Mouse (Mus musculus) hindbrain, embryonic 11.5 days (tissue): ENCODE results near the gene Rab3a. TPM values are rescaled to one million over a fixed set of nuclear protein-coding genes. Genes with fewer than 3 reads are reported as not detected.

Source experiments
- polyA plus RNA-seq: library from polyadenylated mRNA; unstranded; fragments of >200 nt; fragmentation: Nextera tagmentation; extraction: Ambion mirVana; gene quantifications from 2 replicates; pipeline ENCODE4 v1.2.1, GENCODE M21; 2014

The Rab3a gene
- polyA plus RNA-seq, 1 experiment from 2014 or later = 91.5 TPM

Other genes with a start within 250 kb of the Rab3a start
- 129 and 136 TPM in 2 replicates for gene Rex1bd, start 247.9 kb upstream of the Rab3a start, polyA plus RNA-seq
- 814 and 839 TPM in 2 replicates for gene Uba52, start 243.9 kb upstream of the Rab3a start, polyA plus RNA-seq
- gene Fkbp8, start 227.0 kb upstream of the Rab3a start, polyA plus RNA-seq = 226 and 243 TPM in 2 replicates
- 48.3 and 52.6 TPM in 2 replicates for gene Kxd1, start 226.7 kb upstream of the Rab3a start, polyA plus RNA-seq
- 15.4 and 16.5 TPM in 2 replicates for gene Ell, start 215.2 kb upstream of the Rab3a start, polyA plus RNA-seq
- gene Isyna1, start 160.3 kb upstream of the Rab3a start, polyA plus RNA-seq = 57.9 and 65.1 TPM in 2 replicates
- gene Ssbp4, start 145.8 kb upstream of the Rab3a start, polyA plus RNA-seq = 126 and 129 TPM in 2 replicates
- 0.85 and 0.97 TPM in 2 replicates for gene Lrrc25, start 138.5 kb upstream of the Rab3a start, polyA plus RNA-seq
- not detected in 2 replicates for gene Gdf15, start 122.2 kb upstream of the Rab3a start, polyA plus RNA-seq
- gene Pgpep1, start 94.3 kb upstream of the Rab3a start, polyA plus RNA-seq = 170 TPM in 2 replicates
- gene Lsm4, start 81.4 kb upstream of the Rab3a start, polyA plus RNA-seq = 282 and 299 TPM in 2 replicates
- 126 and 137 TPM in 2 replicates for gene Jund, start 55.7 kb upstream of the Rab3a start, polyA plus RNA-seq
- gene Iqcn, start 51.2 kb upstream of the Rab3a start, polyA plus RNA-seq = 0.03 and 0.14 TPM in 2 replicates
- gene Gm3336, start 36.1 kb upstream of the Rab3a start, polyA plus RNA-seq = not detected in 2 replicates
- 0.09 TPM in 1 of 2 replicates, not detected in the other for gene Pde4c, start 31.0 kb upstream of the Rab3a start, polyA plus RNA-seq
- gene Mpv17l2, start 6.3 kb downstream of the Rab3a start, polyA plus RNA-seq = 38.7 and 40.6 TPM in 2 replicates
- 31.5 and 36.5 TPM in 2 replicates for gene Pik3r2, start 22.0 kb downstream of the Rab3a start, polyA plus RNA-seq
- 11.2 and 12.3 TPM in 2 replicates for gene Mast3, start 50.4 kb downstream of the Rab3a start, polyA plus RNA-seq
- 0.08 TPM in 1 of 2 replicates, not detected in the other for gene Il12rb1, start 53.8 kb downstream of the Rab3a start, polyA plus RNA-seq
- 9.9 and 10.3 TPM in 2 replicates for gene Arrdc2, start 85.0 kb downstream of the Rab3a start, polyA plus RNA-seq
- gene Kcnn1, start 108.6 kb downstream of the Rab3a start, polyA plus RNA-seq = 10.7 and 12.2 TPM in 2 replicates
- gene Ccdc124, start 119.3 kb downstream of the Rab3a start, polyA plus RNA-seq = 162 and 173 TPM in 2 replicates
- 0.47 and 0.71 TPM in 2 replicates for gene Slc5a5, start 138.1 kb downstream of the Rab3a start, polyA plus RNA-seq
- gene Rpl18a, start 142.7 kb downstream of the Rab3a start, polyA plus RNA-seq = 3,048 and 3,182 TPM in 2 replicates
- gene Map1s, start 151.3 kb downstream of the Rab3a start, polyA plus RNA-seq = 32.3 and 34.3 TPM in 2 replicates